Mouse (Mus musculus): ENCODE data around the gene Ttc13.

- TF ChIP-seq CTCF (IDR thresholded peaks at IDR 0.05; ENCODE audit: low read depth, low read length) (no peak), POLR2AphosphoS5 (IDR thresholded peaks at IDR 0.05; ENCODE audit: insufficient replicate concordance, low read depth, low read length) (no peak), GATA1 (IDR thresholded peaks at IDR 0.05; ENCODE audit: borderline replicate concordance, low read length) (no peak), TAL1 (conservative IDR thresholded peaks at IDR 0.05; ENCODE audit: low read depth, low read length) (no peak), GATA2 (IDR thresholded peaks at IDR 0.05; ENCODE audit: borderline replicate concordance, low read depth, low read length) (no peak)
Measured at GRCm38 (mm10) chr8:124631966-124632365, 89.8 kb downstream of the Ttc13 start.
